Mouse (Mus musculus) kidney, postnatal 36 days (tissue): Measurements from ENCODE around the gene Fgf11.

Experiments
- DNase-seq, 2 experiments: peaks; one replicate each; pipeline ENCODE4 v3.0.0; 2021 to 2022; ENCODE audit warnings: mixed read lengths in 2 of 2

Gene Fgf11

GRCm38 (mm10) chr11:69801379-69801977, at the start of gene Fgf11:
Fgf11 (minus strand) TSS chr11:69801857.
- DNase-seq: peak in 1 of 2 experiments; percentile 27

DNA sequence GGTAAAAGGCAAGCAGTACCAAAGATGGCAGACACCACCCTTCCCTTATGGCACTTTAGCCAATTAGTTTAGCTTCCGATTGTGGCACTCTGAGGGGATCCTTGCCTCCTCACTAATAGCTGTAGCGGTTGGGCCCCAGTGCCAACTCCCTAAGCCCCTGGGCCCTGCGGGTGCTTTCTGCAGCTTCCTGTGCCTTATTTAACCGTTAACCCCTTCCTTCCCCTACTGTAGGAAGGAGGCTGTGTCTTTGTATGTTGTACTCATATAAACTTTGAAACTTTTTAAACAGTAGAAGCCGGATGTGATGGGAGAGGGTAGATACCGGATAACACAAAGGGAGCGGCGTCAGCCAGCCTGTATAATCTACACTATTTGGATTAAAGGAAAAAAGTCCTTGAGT, 49.1 kb upstream of the Fgf11 start:
- no peak for DNase-seq

GRCm38 (mm10) chr11:69849884-69850283, 48.2 kb upstream of the Fgf11 start:
- no peak for DNase-seq

GRCm38 (mm10) chr11:69849128-69849527, 47.5 kb upstream of the Fgf11 start:
- peak in 1 of 2 experiments; percentile 13 for DNase-seq

DNA sequence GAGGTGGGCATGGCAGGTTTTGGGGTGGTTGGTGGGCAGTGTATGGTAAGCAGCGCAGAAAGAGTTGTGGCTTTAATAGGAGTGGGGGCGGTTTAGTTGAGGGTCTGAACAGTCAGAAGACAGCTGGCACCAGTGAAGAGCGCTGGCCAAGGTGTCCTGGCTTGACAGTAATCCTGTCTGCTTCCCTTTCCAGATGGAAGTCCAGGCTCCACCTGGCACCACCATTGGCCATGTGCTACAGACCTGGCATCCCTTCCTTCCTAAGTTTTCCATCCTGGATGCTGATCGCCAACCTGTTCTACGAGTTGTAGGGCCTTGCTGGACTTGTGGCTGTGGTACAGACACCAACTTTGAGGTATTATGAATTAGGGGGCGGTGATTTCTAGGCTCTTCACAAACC, 46.4 kb upstream of the Fgf11 start:
- DNase-seq: no peak

GRCm38 (mm10) chr11:69846738-69847688, 45.4 kb upstream of the Fgf11 start:
- peak in 1 of 2 experiments; percentile 41 for DNase-seq

- DNase-seq: peak; percentile 96 to 98
These were observed 44.6 kb upstream of the Fgf11 start, which contains the start of gene Plscr3 for GRCm38 (mm10) chr11:69846198-69846680. Plscr3 (plus strand) TSS chr11:69846376.

DNA sequence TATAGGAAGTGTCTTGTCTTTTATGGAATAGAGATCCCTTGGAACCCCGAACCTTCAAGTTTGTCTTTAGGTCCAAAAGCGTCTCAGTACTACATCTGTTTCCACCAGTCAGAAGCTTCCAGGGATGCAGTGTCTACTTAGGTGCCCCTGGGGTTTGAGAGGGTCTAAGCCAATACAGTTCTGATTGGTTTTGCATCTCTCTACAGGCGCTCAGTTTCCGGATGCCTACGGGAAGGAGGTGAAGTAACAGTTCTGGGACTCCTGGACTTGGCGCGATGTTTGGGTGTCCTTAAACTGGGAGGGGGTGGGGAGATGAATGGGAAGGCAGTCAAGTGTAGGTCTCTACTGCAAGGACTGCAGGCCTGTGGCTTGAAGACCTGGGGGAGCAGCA, 37.1 kb upstream of the Fgf11 start:
- DNase-seq: peak; percentile 19 to 42

DNA sequence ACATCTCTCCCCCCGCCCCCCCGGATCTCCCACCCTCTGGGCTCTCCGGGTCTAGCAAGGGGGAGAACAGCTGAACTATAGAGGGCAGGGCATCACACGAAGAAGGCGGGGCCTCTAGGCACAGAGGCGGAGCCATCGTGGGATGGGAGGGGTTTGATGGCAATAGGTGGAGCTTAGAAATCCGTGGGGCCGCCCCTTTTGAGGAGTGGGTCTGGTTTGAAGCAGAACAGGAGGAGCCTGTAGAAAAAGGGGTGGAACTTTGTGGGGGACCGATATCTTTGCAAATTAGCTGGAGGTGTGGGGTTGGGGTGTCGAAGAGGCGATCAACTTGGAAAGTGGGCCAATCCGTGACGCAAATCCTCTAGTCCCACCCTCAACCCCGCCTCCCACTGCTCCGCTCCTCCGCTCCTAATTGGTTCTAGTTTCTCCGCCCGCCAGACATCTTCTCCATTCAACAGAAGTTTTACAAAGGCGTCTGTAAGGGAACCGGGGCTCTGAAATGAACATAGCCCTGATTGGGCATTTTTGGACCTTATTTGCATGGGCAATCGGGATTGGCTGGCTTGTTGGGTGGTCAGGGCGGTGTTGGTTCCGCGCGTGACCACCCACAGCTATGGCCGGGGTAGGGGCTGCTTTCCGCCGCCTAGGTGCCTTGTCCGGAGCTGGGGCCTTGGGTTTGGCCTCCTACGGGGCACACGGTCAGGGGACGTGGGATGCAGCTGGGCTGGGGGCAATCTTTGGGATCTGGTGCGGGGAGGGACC, 36.5 kb upstream of the Fgf11 start, which contains the start of gene Tmem256:
TSS of gene Tmem256 (plus strand) at position 563 of the 762 bp plus-strand sequence.
- peak; percentile 97 to 99 for DNase-seq

DNA sequence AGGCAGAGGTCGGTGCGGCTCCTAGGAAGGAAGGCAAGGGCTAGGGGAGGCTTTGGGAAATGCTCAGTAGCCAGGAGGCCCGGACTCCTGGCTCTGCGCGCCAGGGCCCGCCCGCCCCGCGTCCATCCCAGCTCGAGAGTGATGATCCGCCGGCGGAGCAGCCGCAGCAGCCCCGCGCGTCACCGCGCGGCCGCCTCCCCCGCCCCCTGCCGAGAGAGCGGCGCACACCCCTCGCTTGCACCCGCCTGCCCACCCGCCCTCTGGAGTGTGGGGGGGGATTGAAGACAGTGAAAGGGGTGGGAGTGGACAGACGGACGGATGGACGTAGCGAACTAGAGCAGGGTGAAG, 35.9 kb upstream of the Fgf11 start, which contains the start of gene Nlgn2:
TSS of gene Nlgn2 (minus strand) at position 181 of the 348 bp plus-strand sequence.
- no peak for DNase-seq

DNA sequence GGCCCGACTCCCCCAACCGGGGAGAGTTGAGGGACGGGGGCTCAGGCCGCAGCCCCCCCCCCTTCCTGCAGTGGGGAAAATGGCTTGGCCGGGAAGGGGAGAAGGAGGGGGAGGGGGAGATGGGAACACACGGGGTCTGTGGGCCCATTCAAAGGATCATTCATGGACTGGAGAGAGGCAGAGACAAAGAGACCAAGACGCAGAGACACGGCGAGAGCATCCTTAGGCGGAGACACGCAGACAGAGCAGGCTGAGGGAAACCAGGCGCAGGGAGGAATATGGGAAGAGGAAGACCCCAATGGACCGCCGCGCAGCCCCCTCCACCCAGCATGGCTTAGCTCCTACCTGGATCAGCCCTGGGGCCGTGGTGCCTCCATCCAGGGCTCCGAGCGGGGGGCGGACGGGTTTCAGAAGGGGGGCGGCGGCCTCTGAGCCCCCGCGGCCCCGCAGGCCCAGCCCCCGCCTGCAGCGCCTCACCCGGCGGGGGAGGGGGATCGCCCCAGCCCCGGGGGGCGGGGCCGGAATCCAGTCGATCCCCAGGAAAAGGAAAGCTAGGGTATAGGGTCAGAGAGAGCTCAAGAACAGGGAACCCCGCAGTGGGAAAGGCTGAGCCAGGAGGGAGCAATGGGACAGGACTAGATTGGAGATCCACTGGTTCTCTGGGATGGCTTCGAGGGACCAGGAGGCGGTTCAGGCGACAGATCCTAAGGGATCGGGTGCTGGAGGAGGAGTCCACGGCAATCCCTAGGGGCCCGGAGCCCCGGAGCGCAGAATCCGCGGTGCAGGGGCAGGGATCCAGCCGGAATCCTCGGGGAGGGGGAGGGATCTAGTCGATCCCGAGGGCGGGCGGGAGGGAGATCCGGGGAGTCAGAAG, 35.3 kb upstream of the Fgf11 start:
- DNase-seq: peak in 1 of 2 experiments; percentile 49

DNA sequence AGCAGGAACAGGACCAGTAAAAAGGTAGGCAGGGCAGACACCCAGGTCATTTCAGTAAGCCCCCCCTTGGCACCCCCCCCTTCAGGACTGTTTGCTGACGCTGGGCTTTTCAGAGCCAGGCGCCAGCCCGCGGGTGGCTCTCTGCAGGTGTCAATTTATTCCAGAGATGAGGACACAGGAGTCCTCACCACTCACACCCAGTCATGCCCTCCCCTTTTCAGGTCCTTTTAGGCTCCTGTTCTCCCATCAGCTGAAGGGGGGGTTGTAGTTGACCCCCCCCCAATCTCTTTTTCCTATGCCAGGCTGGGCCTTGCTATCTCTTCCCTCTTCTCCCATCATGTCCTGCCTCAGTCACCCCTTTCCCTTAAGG, 34.3 kb upstream of the Fgf11 start:
- no peak for DNase-seq

DNA sequence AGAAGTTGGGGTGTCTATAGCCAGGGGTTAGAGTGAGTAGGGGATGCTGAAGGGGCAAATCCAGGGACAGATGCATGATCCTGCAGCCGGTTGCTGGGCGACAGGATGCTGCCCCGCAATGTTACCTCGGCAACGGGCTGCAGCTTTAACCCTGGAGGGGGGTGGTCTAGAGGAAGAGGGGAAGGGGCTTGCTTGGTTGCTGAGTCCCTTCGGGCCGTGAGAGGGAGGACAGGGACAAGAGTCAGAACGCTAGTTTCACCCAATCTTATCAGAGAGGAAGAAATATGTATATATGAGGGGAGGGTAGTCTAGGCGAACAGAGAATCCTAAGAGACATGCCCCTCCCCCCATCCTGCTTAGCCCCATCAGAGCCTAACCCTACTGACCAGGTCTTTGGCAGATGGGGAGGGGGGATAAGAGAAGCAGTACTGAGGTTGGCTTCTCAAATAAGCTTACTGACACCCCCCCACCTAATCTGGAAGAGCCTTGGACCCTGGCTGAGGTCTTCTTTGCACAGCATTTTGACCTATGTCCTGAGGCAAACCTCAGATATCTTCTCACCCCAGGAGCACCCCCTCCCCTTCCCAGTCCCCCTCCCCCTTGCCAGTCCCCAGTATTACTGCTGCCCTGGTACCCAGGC, 33.8 kb upstream of the Fgf11 start:
- DNase-seq: no peak

GRCm38 (mm10) chr11:69834001-69834549, 32.4 kb upstream of the Fgf11 start:
- DNase-seq: peak; percentile 36 to 59

DNA sequence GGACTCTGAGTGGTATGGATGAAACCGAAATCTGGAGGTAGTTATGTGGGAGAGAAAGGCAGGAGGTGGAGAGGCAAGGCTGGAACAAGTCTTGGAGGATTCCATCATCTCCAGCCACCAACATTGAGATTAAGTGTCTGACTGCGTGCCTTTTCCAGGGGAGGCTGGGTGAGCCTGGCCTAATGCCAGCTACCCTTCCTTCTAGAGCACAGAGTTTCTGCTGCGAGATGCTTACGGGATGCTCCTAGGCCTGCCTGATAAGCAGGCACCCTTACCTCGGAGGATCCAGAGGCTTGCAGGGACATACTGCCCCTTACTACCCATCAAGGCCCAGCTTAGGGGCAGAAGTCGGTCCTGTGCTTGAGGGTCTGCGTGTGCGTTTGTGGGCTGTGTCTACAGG, 31.9 kb upstream of the Fgf11 start:
- no peak for DNase-seq

- no peak for DNase-seq
These were observed 27.2 kb upstream of the Fgf11 start for GRCm38 (mm10) chr11:69828832-69829231.

GRCm38 (mm10) chr11:69823456-69823855, 21.8 kb upstream of the Fgf11 start:
- no peak for DNase-seq

DNA sequence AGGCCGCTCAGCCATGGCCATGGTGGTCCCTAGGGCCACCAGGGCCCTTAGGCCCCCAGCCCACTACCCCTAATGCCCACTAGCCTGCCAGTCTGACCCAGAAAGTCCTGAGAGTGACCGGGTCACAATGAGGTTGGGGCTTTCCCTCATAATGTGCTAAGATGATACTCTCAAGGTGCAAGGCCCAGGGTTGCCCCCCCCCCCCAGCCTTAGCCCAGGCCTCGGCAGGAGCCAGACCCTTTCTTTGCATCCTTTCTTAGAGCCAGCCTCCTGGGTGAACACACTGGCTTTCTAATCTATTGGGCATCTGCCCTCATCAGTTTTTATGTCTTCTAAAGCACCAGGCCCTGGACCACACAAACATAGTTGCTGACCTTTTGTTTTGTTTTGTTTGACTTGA, 20.4 kb upstream of the Fgf11 start, which contains the start of gene Spem1:
TSS of gene Spem1 (minus strand) at position 101 of the 400 bp plus-strand sequence.
- no peak for DNase-seq

GRCm38 (mm10) chr11:69818871-69819270, 17.2 kb upstream of the Fgf11 start:
- no peak for DNase-seq

DNA sequence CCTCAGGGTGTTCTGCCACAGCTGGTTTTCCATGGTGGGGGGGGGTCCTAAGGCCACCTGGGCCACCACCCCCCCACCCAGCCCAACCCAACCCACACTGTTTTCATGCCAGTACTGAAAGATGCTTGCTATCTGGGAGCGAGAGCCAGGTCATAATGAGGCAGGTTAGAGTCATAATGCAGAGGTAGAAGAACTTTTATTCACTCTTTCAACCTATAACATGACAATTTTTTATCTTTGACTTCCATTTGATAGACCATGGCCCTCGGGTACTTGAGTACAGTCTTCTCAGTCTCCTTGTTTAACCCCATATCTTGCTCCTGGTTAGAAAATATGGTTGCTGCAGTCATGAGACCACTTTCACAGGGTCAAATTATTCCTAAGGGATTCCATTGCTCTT, 16.7 kb upstream of the Fgf11 start, which contains the start of gene Spem2:
TSS of gene Spem2 (minus strand) at position 101 of the 400 bp plus-strand sequence.
- no peak for DNase-seq

- no peak for DNase-seq
These were observed 14.9 kb upstream of the Fgf11 start for GRCm38 (mm10) chr11:69816520-69816919.
